Mouse (Mus musculus) lung, embryonic 14.5 days (tissue): Measurements from ENCODE around the gene Ccer1. TPM values are rescaled to one million over a fixed set of nuclear protein-coding genes. Genes with fewer than 3 reads are reported as not detected.

Source experiments
- ATAC-seq: fragments of 200-750 bp; cut with Nextera tagmentation; 2 replicates; pipeline ENCODE4 v1.8.0; 2017; ENCODE audit warnings: mild to moderate bottlenecking, moderate TSS enrichment, moderate library complexity; ENCODE audit not compliant: insufficient read depth
- DNase-seq: peaks from one replicate; pipeline ENCODE4 v3.0.0-alpha.2; 2015
- H3K27ac ChIP-seq: fragments of 300-500 bp; sonication (generic); 2 replicates; pipeline ENCODE4 v1.5.1; 2014; ENCODE audit warnings: low read depth, mild to moderate bottlenecking, moderate library complexity
- H3K27me3 ChIP-seq: fragments of 300-500 bp; sonication (generic); 2 replicates; pipeline ENCODE4 v1.6.1; 2014; ENCODE audit warnings: low read length, control low read depth; ENCODE audit not compliant: insufficient read depth
- H3K36me3 ChIP-seq: fragments of 300-500 bp; sonication (generic); 2 replicates; pipeline ENCODE4 v1.6.1; 2014; ENCODE audit warnings: control low read depth; ENCODE audit not compliant: insufficient read depth
- H3K4me1 ChIP-seq: fragments of 300-500 bp; sonication (generic); 2 replicates; pipeline ENCODE4 v1.6.1; 2014; ENCODE audit warnings: antibody characterized with exemption, control low read depth; ENCODE audit not compliant: insufficient read depth
- H3K4me2 ChIP-seq: fragments of 300-500 bp; sonication (generic); 2 replicates; pipeline ENCODE4 v1.6.1; 2014; ENCODE audit warnings: mild to moderate bottlenecking
- H3K4me3 ChIP-seq: fragments of 300-500 bp; sonication (generic); 2 replicates; pipeline ENCODE4 v1.5.1; 2014; ENCODE audit warnings: low read depth, low read length
- H3K9ac ChIP-seq: fragments of 300-500 bp; sonication (generic); 2 replicates; pipeline ENCODE4 v1.6.1; 2014
- H3K9me3 ChIP-seq: fragments of 300-500 bp; sonication (generic); 2 replicates; pipeline ENCODE4 v1.6.1; 2016; ENCODE audit warnings: low read depth, low read length, control low read depth
- CTCF ChIP-seq: IDR thresholded peaks from 2 replicates; pipeline ENCODE4 v1.5.1; 2016; ENCODE audit warnings: antibody characterized with exemption, low read depth
- WGBS: fragments of 180-500 bp; shearing (Covaris S2); extraction: QIAGEN DNeasy Blood & Tissue Kit; methylation state at CpG from one replicate; pipeline ENCODE4 v1.1.7; 2014; 5-methylcytosine and 5-hydroxymethylcytosine counted together
- polyA plus RNA-seq: library from polyadenylated mRNA; unstranded; fragments of >200 nt; fragmentation: Nextera tagmentation; extraction: Ambion mirVana; gene quantifications from 2 replicates; pipeline ENCODE4 v1.2.1, GENCODE M21; 2014

Gene Ccer1
- polyA plus RNA-seq, result not detected in 2 replicates

DNA sequence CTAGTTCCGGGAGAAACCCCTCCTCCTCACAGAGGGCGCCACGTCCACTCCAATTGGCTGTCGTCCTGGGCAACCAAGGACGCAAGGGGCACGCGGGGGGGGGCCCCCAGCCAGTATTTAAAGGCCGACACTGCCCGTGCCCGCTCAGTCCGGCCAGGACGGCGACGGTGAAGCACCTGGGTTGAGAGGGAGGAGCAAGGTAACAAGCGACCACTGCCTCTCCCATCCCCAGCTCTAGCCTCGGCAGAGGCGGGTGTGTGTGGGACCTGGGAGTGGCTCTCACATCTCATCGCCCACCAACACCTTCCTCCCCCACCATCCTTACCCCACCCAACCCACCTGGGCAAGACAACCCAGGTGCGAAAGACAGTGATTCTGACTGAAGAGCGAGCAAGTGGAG, at the start of gene Ccer1:
Ccer1 (plus strand) TSS at position 147 of the 400 bp plus-strand sequence.
- WGBS, result 74% methylated on average over 20 of the region's 20 CpGs
- Histone ChIP-seq H3K4me2 (no peak within 1 kb of the TSS), H3K27me3 (no peaks in the 10 kb centered on the region), H3K9ac (no peak within 1 kb of the TSS), H3K36me3 (no peaks in the 10 kb centered on the region), H3K9me3 (no peaks in the 10 kb centered on the region; the same call in 1 of the 2 replicates), H3K27ac (no peak within 1 kb of the TSS), H3K4me3 (no peak within 1 kb of the TSS), H3K4me1 (no peaks in the 10 kb centered on the region)
- TF ChIP-seq CTCF, result no peak
- ATAC-seq (no peak), DNase-seq (no peak)

DNA sequence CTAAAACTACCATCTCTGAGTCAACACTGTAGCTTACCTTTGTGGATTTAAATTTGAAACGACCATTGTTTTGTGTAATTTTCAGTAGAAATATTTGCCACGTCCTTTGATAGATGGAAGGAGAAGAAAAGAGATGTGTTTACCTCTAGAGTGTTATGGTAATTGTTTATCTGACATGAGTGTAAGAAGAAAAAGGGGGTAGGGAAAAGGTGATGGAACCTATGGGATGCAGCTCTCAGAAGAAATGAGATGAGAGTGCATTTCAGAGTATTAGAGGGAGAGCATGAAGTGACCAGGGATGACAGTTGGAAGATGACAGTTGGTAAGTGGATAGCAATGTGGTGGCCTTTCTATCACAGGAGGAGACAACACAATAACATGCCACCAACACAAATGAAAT, 49.1 kb upstream of the Ccer1 start, which contains the start of gene Epyc:
Epyc (plus strand) TSS at position 301 of the 400 bp plus-strand sequence.
- DNase-seq, result no peak
- no peak within 1 kb of the TSS for H3K9ac ChIP-seq
- WGBS, result 68% methylated on average over 2 of the region's 2 CpGs

DNA sequence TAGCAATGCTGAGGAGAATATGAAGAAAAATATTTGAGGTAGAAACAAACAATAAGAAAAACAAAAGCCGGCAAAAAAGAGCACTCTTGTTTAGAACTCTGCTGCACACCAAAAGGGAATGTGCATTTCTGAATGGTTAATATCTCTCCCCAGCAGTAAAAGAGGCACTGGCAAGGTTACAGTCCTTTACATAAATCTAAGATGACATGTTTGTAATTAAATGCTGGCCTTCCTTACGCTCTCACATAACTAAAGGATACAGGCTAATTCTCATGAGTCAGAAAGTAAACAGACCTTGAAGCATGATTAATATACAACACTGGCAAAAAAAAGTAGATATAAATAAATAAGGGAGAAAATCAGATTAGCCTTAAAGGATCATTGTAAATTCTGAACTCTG, 42.5 kb upstream of the Ccer1 start:
- 28% methylated on average over 2 of the region's 2 CpGs for WGBS
- Histone ChIP-seq H3K9ac (no peak overlapping the region), H3K27me3 (no peaks in the 10 kb centered on the region), H3K9me3 (no peaks in the 10 kb centered on the region), H3K4me3 (no peak overlapping the region), H3K4me2 (no peak overlapping the region), H3K36me3 (no peaks in the 10 kb centered on the region), H3K27ac (no peak overlapping the region; the same call in 1 of the 2 replicates), H3K4me1 (no peaks in the 10 kb centered on the region; the same call in 1 of the 2 replicates)
- DNase-seq (peak; percentile 75), ATAC-seq (peak; percentile 66)
- TF ChIP-seq CTCF, result no peak

More for the DNA sequence above, 49.1 kb upstream of the Ccer1 start, which contains the start of gene Epyc:
- ATAC-seq, result no peak
- TF ChIP-seq CTCF, result no peak
- Histone ChIP-seq H3K36me3 (no peaks in the 10 kb centered on the region), H3K4me1 (no peaks in the 10 kb centered on the region), H3K4me2 (no peak within 1 kb of the TSS), H3K27ac (no peak within 1 kb of the TSS), H3K4me3 (no peak within 1 kb of the TSS), H3K27me3 (no peaks in the 10 kb centered on the region), H3K9me3 (no peaks in the 10 kb centered on the region)

DNA sequence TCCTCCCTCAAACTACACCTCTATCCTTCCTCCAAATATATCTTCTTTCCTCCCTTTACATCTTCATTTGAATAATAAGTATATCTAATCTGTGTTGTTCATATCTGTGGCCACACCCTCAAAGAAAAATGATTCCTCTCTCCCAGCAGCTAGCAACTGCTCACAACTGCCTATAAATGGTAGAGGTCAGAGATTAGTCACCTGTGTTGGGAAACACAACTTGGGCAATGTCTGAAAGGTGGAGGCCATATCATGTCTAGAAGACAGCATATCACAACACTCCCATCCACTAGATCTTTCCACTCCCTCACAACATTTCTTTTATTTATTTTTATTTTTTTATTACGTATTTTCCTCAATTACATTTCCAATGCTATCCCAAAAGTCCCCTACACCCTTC, 33.4 kb upstream of the Ccer1 start:
- no peak overlapping the region for H3K9ac ChIP-seq
- H3K36me3 ChIP-seq, result no peaks in the 10 kb centered on the region
- no peaks in the 10 kb centered on the region for H3K9me3 ChIP-seq
- 83% methylated on average over 1 of the region's 1 CpGs for WGBS
- no peaks in the 10 kb centered on the region for H3K4me1 ChIP-seq
- H3K27ac ChIP-seq, result no peak overlapping the region
- TF ChIP-seq CTCF, result no peak
- no peak overlapping the region for H3K4me3 ChIP-seq
- no peak for ATAC-seq
- H3K27me3 ChIP-seq, result no peaks in the 10 kb centered on the region
- DNase-seq, result no peak
- H3K4me2 ChIP-seq, result no peak overlapping the region

- ATAC-seq (no peak), DNase-seq (peak; percentile 39)
- Histone ChIP-seq H3K9me3 (no peaks in the 10 kb centered on the region), H3K4me3 (no peak overlapping the region), H3K4me1 (0 out of 2 replicates have a peak, but pooled peaks cover 2% of the 10 kb centered on the region), H3K27ac (peak overlapping the region; percentile 16; the same call in 1 of the 2 replicates), H3K36me3 (no peaks in the 10 kb centered on the region), H3K4me2 (no peak overlapping the region), H3K9ac (no peak overlapping the region), H3K27me3 (no peaks in the 10 kb centered on the region)
- no peak for TF ChIP-seq CTCF
- 40% methylated on average over 4 of the region's 4 CpGs for WGBS
Measured at GRCm38 (mm10) chr10:97668656-97669055, 24.2 kb upstream of the Ccer1 start.

GRCm38 (mm10) chr10:97670202-97670601, 22.7 kb upstream of the Ccer1 start:
- ATAC-seq (no peak), DNase-seq (peak; percentile 83)
- no peaks in the 10 kb centered on the region for H3K36me3 ChIP-seq
- no peak overlapping the region for H3K9ac ChIP-seq
- H3K27me3 ChIP-seq, result no peaks in the 10 kb centered on the region
- WGBS, result 35% methylated on average over 4 of the region's 4 CpGs
- H3K9me3 ChIP-seq, result no peaks in the 10 kb centered on the region
- peak; percentile 73 for TF ChIP-seq CTCF
- H3K4me3 ChIP-seq, result no peak overlapping the region
- no peak overlapping the region for H3K4me2 ChIP-seq
- no peak overlapping the region for H3K27ac ChIP-seq
- 0 out of 2 replicates have a peak, but pooled peaks cover 2% of the 10 kb centered on the region for H3K4me1 ChIP-seq

DNA sequence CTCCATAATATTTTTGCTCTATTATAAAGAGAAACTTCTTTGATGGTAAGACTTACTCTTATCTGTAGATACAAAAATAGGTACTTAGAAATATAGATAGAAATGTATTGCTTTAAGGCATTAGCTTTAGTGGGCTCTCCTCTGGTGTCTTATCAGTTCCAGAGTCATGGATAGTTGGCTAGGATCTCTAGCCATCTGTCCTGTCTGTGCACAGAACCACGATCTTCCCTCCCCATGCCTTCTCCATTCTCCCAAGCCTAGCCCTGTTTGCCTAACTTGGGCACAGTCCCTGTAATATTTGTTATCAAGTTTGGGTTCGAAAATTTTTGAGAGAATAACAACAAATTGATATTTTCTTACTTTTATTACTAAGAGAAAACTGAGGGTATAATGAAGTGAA, 19.6 kb upstream of the Ccer1 start:
- Histone ChIP-seq H3K27me3 (no peaks in the 10 kb centered on the region), H3K4me2 (no peak overlapping the region), H3K27ac (no peak overlapping the region), H3K36me3 (no peaks in the 10 kb centered on the region), H3K4me3 (no peak overlapping the region), H3K4me1 (0 out of 2 replicates have a peak, but pooled peaks cover 1% of the 10 kb centered on the region), H3K9me3 (no peaks in the 10 kb centered on the region), H3K9ac (no peak overlapping the region)
- 57% methylated on average over 2 of the region's 2 CpGs for WGBS
- no peak for ATAC-seq
- DNase-seq, result no peak
- TF ChIP-seq CTCF, result no peak
